Mouse (Mus musculus) small intestine, adult 2 months (tissue): ENCODE results near the gene Uqcc2. TPM values are rescaled to one million over a fixed set of nuclear protein-coding genes. Genes with fewer than 3 reads are reported as not detected.

Experiments used
- H3K27ac ChIP-seq: fragments of 200-500 bp; 2 replicates; pipeline ENCODE4 v1.5.1; 2012; ENCODE audit warnings: low read depth, low read length, control low read depth, inconsistent platforms; ENCODE audit not compliant: insufficient read depth
- H3K27me3 ChIP-seq: fragments of 200-500 bp; 2 replicates; pipeline ENCODE4 v1.6.1; 2012; ENCODE audit warnings: mild to moderate bottlenecking, moderate library complexity, low read length, inconsistent platforms; ENCODE audit not compliant: control insufficient read depth, insufficient read depth
- H3K36me3 ChIP-seq: fragments of 200-500 bp; 2 replicates; pipeline ENCODE4 v1.6.1; 2012; ENCODE audit warnings: mild to moderate bottlenecking, low read length, control low read depth, inconsistent platforms; ENCODE audit not compliant: control insufficient read depth, insufficient read depth
- H3K4me1 ChIP-seq: fragments of 200-500 bp; 2 replicates; pipeline ENCODE4 v1.6.1; 2012; ENCODE audit warnings: low read length, inconsistent platforms, mixed read lengths; ENCODE audit not compliant: control insufficient read depth, insufficient read depth, insufficient read length
- H3K4me3 ChIP-seq: fragments of 200-500 bp; 2 replicates; pipeline ENCODE4 v1.5.1; 2012; ENCODE audit warnings: low read depth, mild to moderate bottlenecking, control low read depth, inconsistent platforms, low read length, moderate library complexity
- CTCF ChIP-seq: fragments of 200-500 bp; IDR thresholded peaks from 2 replicates; pipeline ENCODE4 v1.5.1; 2012; ENCODE audit warnings: low read depth, mild to moderate bottlenecking, control low read depth, inconsistent platforms, low read length, moderate library complexity, mixed read lengths; ENCODE audit not compliant: insufficient replicate concordance, insufficient read length; ENCODE audit errors: extremely low read depth
- POLR2A ChIP-seq: fragments of 200-500 bp; IDR thresholded peaks from 2 replicates; pipeline ENCODE4 v1.6.1; 2012; ENCODE audit warnings: low read depth, mild to moderate bottlenecking, control low read depth, inconsistent platforms, low read length, moderate library complexity
- WGBS: fragments of 180-500 bp; shearing (Covaris S2); methylation state at CpG from one replicate; pipeline ENCODE4 v1.1.7; 2018; 5-methylcytosine and 5-hydroxymethylcytosine counted together
- polyA plus RNA-seq: library from polyadenylated mRNA; depleted of rRNA; stranded (reverse); fragments of >200 nt; gene quantifications from 2 replicates; pipeline ENCODE4 v1.2.3, GENCODE M21; 2012; rRNA removed

Gene Uqcc2
- 103 and 126 TPM in 2 replicates for polyA plus RNA-seq

- Histone ChIP-seq H3K4me1 (peaks cover 9% of the 10 kb centered on the region), H3K27me3 (no peaks in the 10 kb centered on the region), H3K4me3 (peak within 1 kb of the TSS; percentile 78), H3K27ac (no peak within 1 kb of the TSS; the same call in 1 of the 2 replicates), H3K36me3 (no peaks in the 10 kb centered on the region)
- peak; percentile 89 for TF ChIP-seq POLR2A
- TF ChIP-seq CTCF: peak; percentile 49; the same call in 1 of the 2 replicates
- under 1% methylated on average over 46 of the region's 46 CpGs for WGBS
Observed at GRCm38 (mm10) chr17:27133551-27134141, at the start of gene Uqcc2. Gene Uqcc2 (minus strand): TSS chr17:27133916.

GRCm38 (mm10) chr17:27182401-27182800 lies 48.7 kb upstream of the Uqcc2 start:
- H3K4me1 ChIP-seq: no peaks in the 10 kb centered on the region; the same call in 1 of the 2 replicates
- WGBS: 82% methylated on average over 5 of the region's 5 CpGs
- no peak overlapping the region for H3K27ac ChIP-seq
- no peaks in the 10 kb centered on the region for H3K36me3 ChIP-seq
- TF ChIP-seq POLR2A: no peak
- no peaks in the 10 kb centered on the region for H3K27me3 ChIP-seq
- H3K4me3 ChIP-seq: no peak overlapping the region

- WGBS: 40% methylated on average over 3 of the region's 3 CpGs
- Histone ChIP-seq H3K27ac (no peak overlapping the region), H3K4me1 (no peaks in the 10 kb centered on the region; the same call in 1 of the 2 replicates), H3K36me3 (no peaks in the 10 kb centered on the region), H3K4me3 (no peak overlapping the region), H3K27me3 (no peaks in the 10 kb centered on the region)
- TF ChIP-seq POLR2A: no peak
- TF ChIP-seq CTCF: no peak
Observed at GRCm38 (mm10) chr17:27181666-27182065, 48.0 kb upstream of the Uqcc2 start.

GRCm38 (mm10) chr17:27179681-27180280 lies 46.1 kb upstream of the Uqcc2 start:
- no peak overlapping the region for H3K27ac ChIP-seq
- no peaks in the 10 kb centered on the region; the same call in 1 of the 2 replicates for H3K4me1 ChIP-seq
- no peaks in the 10 kb centered on the region for H3K27me3 ChIP-seq
- 63% methylated on average over 12 of the region's 12 CpGs for WGBS
- no peaks in the 10 kb centered on the region for H3K36me3 ChIP-seq
- TF ChIP-seq POLR2A (no peak), CTCF (no peak)
- H3K4me3 ChIP-seq: no peak overlapping the region

DNA sequence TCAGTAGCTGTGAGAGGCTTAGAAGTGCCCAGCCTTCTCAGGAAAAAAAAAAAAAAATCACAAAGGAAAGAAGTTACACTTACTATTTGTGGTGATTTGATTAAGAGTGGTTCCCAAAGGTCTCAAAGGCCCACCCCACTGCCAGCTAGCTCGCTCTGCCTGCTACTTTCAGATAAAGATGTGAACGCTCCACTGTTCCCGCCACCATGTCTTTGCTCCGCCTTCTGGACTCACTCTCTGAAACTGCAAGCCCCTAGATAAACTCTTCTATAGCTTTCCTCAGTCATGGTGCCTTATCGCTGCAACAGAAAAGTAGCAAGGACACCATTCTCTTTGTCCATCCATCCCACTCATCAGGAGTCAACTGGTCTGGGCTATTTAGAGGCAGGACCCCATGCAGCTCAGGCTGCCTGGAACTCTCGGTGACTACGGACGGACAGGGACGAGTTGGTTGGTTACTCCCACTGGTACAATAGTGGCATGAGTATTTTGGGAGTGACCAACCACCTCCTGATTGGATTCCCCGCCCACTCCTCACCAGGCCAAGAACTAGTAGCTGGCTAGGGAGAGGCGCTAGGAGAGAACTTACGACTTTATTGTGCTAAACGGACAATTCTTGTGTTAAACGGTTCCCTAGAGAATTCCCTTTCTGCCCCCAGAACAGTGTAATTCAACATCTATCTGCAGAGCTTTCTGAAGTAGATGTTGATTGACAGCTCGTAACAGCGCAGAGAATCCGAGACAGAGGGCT lies 44.9 kb upstream of the Uqcc2 start:
- H3K27me3 ChIP-seq: no peaks in the 10 kb centered on the region
- WGBS: 91% methylated on average over 17 of the region's 17 CpGs
- no peaks in the 10 kb centered on the region for H3K36me3 ChIP-seq
- no peak for TF ChIP-seq CTCF
- TF ChIP-seq POLR2A: no peak
- H3K4me3 ChIP-seq: no peak overlapping the region
- H3K4me1 ChIP-seq: no peaks in the 10 kb centered on the region
- no peak overlapping the region for H3K27ac ChIP-seq

DNA sequence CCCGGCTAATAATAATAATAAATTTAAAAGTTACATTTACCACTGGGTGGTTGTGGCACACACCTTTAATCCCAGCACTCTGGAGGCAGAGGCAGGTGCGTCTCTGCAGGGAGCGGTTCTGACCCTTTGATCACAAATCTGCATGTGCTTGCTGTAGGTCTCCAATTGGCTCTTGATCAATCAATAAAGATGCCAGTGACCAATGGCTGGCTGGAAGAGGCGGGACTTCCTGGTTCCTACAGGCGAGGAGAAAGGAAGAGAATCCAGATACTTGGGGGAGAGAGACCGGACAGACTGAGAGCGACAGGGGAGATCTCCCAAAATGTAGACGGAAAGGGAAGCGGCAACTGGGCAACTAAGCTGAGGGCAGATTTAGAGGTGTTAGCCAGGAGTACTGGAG lies 44.3 kb upstream of the Uqcc2 start:
- H3K4me1 ChIP-seq: no peaks in the 10 kb centered on the region
- H3K36me3 ChIP-seq: no peaks in the 10 kb centered on the region
- TF ChIP-seq CTCF: no peak
- TF ChIP-seq POLR2A: no peak
- no peak overlapping the region for H3K27ac ChIP-seq
- WGBS: 83% methylated on average over 9 of the region's 9 CpGs
- H3K4me3 ChIP-seq: no peak overlapping the region
- H3K27me3 ChIP-seq: no peaks in the 10 kb centered on the region

GRCm38 (mm10) chr17:27176754-27177153 lies 43.0 kb upstream of the Uqcc2 start:
- no peak overlapping the region for H3K27ac ChIP-seq
- H3K27me3 ChIP-seq: no peaks in the 10 kb centered on the region
- H3K4me1 ChIP-seq: no peaks in the 10 kb centered on the region
- H3K4me3 ChIP-seq: no peak overlapping the region
- TF ChIP-seq CTCF (no peak), POLR2A (no peak)
- H3K36me3 ChIP-seq: no peaks in the 10 kb centered on the region
- WGBS: 83% methylated on average over 4 of the region's 4 CpGs
